Mouse (Mus musculus) midbrain, embryonic 14.5 days (tissue): ENCODE measurements around the gene Steap1. TPM values are rescaled to one million over a fixed set of nuclear protein-coding genes. Genes with fewer than 3 reads are reported as not detected.
A peak's percentile ranks its signal among the peaks of the same experiment; 100 is the strongest.

ENCODE experiments used
- ATAC-seq: fragments of 200-750 bp; cut with Nextera tagmentation; 2 replicates; pipeline ENCODE4 v1.8.0; 2017; ENCODE audit warnings: moderate number of reproducible peaks, moderate library complexity; ENCODE audit not compliant: low FRiP score, low TSS enrichment
- DNase-seq: peaks from one replicate; pipeline ENCODE4 v3.0.0-alpha.2; 2015
- H3K27ac ChIP-seq: fragments of 300-500 bp; sonication (generic); replicated peaks from 2 replicates; pipeline ENCODE4 v1.5.1; 2014; ENCODE audit warnings: mild to moderate bottlenecking, low read depth, low read length, moderate library complexity
- H3K27me3 ChIP-seq: fragments of 300-500 bp; sonication (generic); 2 replicates; pipeline ENCODE4 v1.6.1; 2014; ENCODE audit warnings: low read length, control low read depth, mixed read lengths; ENCODE audit not compliant: control insufficient read depth, insufficient read depth
- H3K36me3 ChIP-seq: fragments of 300-500 bp; sonication (generic); 2 replicates; pipeline ENCODE4 v1.6.1; 2014; ENCODE audit warnings: low read length, control low read depth; ENCODE audit not compliant: control insufficient read depth, insufficient read depth
- H3K4me1 ChIP-seq: fragments of 300-500 bp; sonication (generic); 2 replicates; pipeline ENCODE4 v1.6.1; 2014; ENCODE audit warnings: mild to moderate bottlenecking, antibody characterized with exemption, low read length, control low read depth; ENCODE audit not compliant: control insufficient read depth, insufficient read depth
- H3K4me2 ChIP-seq: fragments of 300-500 bp; sonication (generic); 2 replicates; pipeline ENCODE4 v1.6.1; 2014; ENCODE audit warnings: mild to moderate bottlenecking, low read length, moderate library complexity
- H3K4me3 ChIP-seq: fragments of 300-500 bp; sonication (generic); replicated peaks from 2 replicates; pipeline ENCODE4 v1.5.1; 2014; ENCODE audit warnings: low read depth, low read length
- H3K9ac ChIP-seq: fragments of 300-500 bp; sonication (generic); replicated peaks from 2 replicates; pipeline ENCODE4 v1.6.1; 2014; ENCODE audit warnings: mild to moderate bottlenecking, low read length, moderate library complexity
- H3K9me3 ChIP-seq: fragments of 300-500 bp; sonication (generic); 2 replicates; pipeline ENCODE4 v1.6.1; 2016; ENCODE audit warnings: low read length, control low read depth, mixed read lengths; ENCODE audit not compliant: control insufficient read depth
- WGBS: fragments of 180-500 bp; shearing (Covaris S2); extraction: QIAGEN DNeasy Blood & Tissue Kit; methylation state at CpG from one replicate; pipeline ENCODE4 v1.1.7; 2014; 5-methylcytosine and 5-hydroxymethylcytosine counted together
- polyA plus RNA-seq: library from polyadenylated mRNA; unstranded; fragments of >200 nt; fragmentation: Nextera tagmentation; extraction: Ambion mirVana; gene quantifications from 2 replicates; pipeline ENCODE4 v1.2.1, GENCODE M21; 2014

Gene Steap1
- polyA plus RNA-seq, 1 experiment from 2014 or later = 0.68 TPM

GRCm38 (mm10) chr5:5693956-5694653 is 55.0 kb downstream of the Steap1 start, which contains the start of gene Steap2:
Gene Steap2, minus strand, starts transcription at chr5:5694578.
- H3K4me1 ChIP-seq = peaks cover 4% of the 10 kb centered on the region; the same call in 1 of the 2 replicates
- no peaks in the 10 kb centered on the region for H3K36me3 ChIP-seq
- peak within 1 kb of the TSS; percentile 86 for H3K4me2 ChIP-seq
- H3K9me3 ChIP-seq = no peaks in the 10 kb centered on the region
- under 1% methylated on average over 50 of the region's 66 CpGs for WGBS
- no peaks in the 10 kb centered on the region for H3K27me3 ChIP-seq
- peak within 1 kb of the TSS; percentile 82 for H3K9ac ChIP-seq
- H3K27ac ChIP-seq = peak within 1 kb of the TSS; percentile 49; the same call in 1 of the 2 replicates
- DNase-seq (peak; percentile 79), ATAC-seq (peak; percentile 84)
- H3K4me3 ChIP-seq = peak within 1 kb of the TSS; percentile 80

GRCm38 (mm10) chr5:5693541-5693955 is 55.6 kb downstream of the Steap1 start:
- ATAC-seq (no peak; the same call in 1 of the 2 replicates), DNase-seq (peak; percentile 53)
- H3K4me3 ChIP-seq = peak overlapping the region; percentile 80
- no peaks in the 10 kb centered on the region for H3K27me3 ChIP-seq
- no peaks in the 10 kb centered on the region for H3K36me3 ChIP-seq
- H3K27ac ChIP-seq = peak overlapping the region; percentile 49; the same call in 1 of the 2 replicates
- H3K4me1 ChIP-seq = peaks cover 4% of the 10 kb centered on the region; the same call in 1 of the 2 replicates
- no peaks in the 10 kb centered on the region for H3K9me3 ChIP-seq
- peak overlapping the region; percentile 82 for H3K9ac ChIP-seq
- under 1% methylated on average over 26 of the region's 29 CpGs for WGBS
- H3K4me2 ChIP-seq = peak overlapping the region; percentile 86

- H3K4me3 ChIP-seq = no peak overlapping the region
- no peak overlapping the region for H3K4me2 ChIP-seq
- no peak overlapping the region for H3K27ac ChIP-seq
- DNase-seq (no peak), ATAC-seq (no peak)
- H3K27me3 ChIP-seq = no peaks in the 10 kb centered on the region
- 64% methylated on average over 4 of the region's 4 CpGs for WGBS
- H3K9me3 ChIP-seq = no peaks in the 10 kb centered on the region
- peaks cover 4% of the 10 kb centered on the region; the same call in 1 of the 2 replicates for H3K4me1 ChIP-seq
- H3K36me3 ChIP-seq = no peaks in the 10 kb centered on the region
- no peak overlapping the region for H3K9ac ChIP-seq
Measured at GRCm38 (mm10) chr5:5692167-5692738, 56.9 kb downstream of the Steap1 start.

- H3K4me2 ChIP-seq = no peak overlapping the region
- H3K36me3 ChIP-seq = no peaks in the 10 kb centered on the region
- H3K27ac ChIP-seq = no peak overlapping the region
- no peaks in the 10 kb centered on the region for H3K9me3 ChIP-seq
- 86% methylated on average over 8 of the region's 8 CpGs for WGBS
- no peaks in the 10 kb centered on the region for H3K27me3 ChIP-seq
- ATAC-seq = no peak
- peaks cover 4% of the 10 kb centered on the region; the same call in 1 of the 2 replicates for H3K4me1 ChIP-seq
- H3K4me3 ChIP-seq = no peak overlapping the region
- no peak for DNase-seq
- H3K9ac ChIP-seq = no peak overlapping the region
Measured at GRCm38 (mm10) chr5:5688945-5689540, 60.1 kb downstream of the Steap1 start.

GRCm38 (mm10) chr5:5688228-5688627 is 60.9 kb downstream of the Steap1 start:
- WGBS = 92% methylated on average over 6 of the region's 6 CpGs
- Histone ChIP-seq H3K27me3 (no peaks in the 10 kb centered on the region), H3K4me1 (peaks cover 2% of the 10 kb centered on the region; the same call in 1 of the 2 replicates), H3K4me2 (no peak overlapping the region), H3K9me3 (no peaks in the 10 kb centered on the region), H3K4me3 (no peak overlapping the region), H3K9ac (no peak overlapping the region), H3K27ac (no peak overlapping the region), H3K36me3 (no peaks in the 10 kb centered on the region)
- no peak for ATAC-seq
- DNase-seq = no peak

GRCm38 (mm10) chr5:5686973-5687372 is 62.2 kb downstream of the Steap1 start:
- Histone ChIP-seq H3K9me3 (no peaks in the 10 kb centered on the region), H3K36me3 (no peaks in the 10 kb centered on the region), H3K4me1 (no peaks in the 10 kb centered on the region), H3K27me3 (no peaks in the 10 kb centered on the region), H3K27ac (no peak overlapping the region), H3K9ac (no peak overlapping the region), H3K4me3 (no peak overlapping the region), H3K4me2 (no peak overlapping the region)
- 9% methylated on average over 1 of the region's 1 CpGs for WGBS
- DNase-seq (no peak), ATAC-seq (no peak)

Other genes starting within 250 kb of the Steap1 start
- gene Cldn12, start 234.4 kb downstream of the Steap1 start, polyA plus RNA-seq = 13.9 and 19.1 TPM in 2 replicates
- 20.6 and 26.9 TPM in 2 replicates for gene Gtpbp10, start 189.8 kb downstream of the Steap1 start, polyA plus RNA-seq
- gene Gm8773, start 175.5 kb downstream of the Steap1 start, polyA plus RNA-seq = 10.3 and 12.5 TPM in 2 replicates
- 8.8 and 12.3 TPM in 2 replicates for gene Cfap69, start 85.1 kb downstream of the Steap1 start, polyA plus RNA-seq
- gene Steap2, start 54.7 kb downstream of the Steap1 start, polyA plus RNA-seq = 5.0 and 6.2 TPM in 2 replicates